Mouse (Mus musculus) forebrain, embryonic 16.5 days (tissue): Measurements from ENCODE around the gene Fstl4. TPM values are rescaled to one million over a fixed set of nuclear protein-coding genes. Genes with fewer than 3 reads are reported as not detected.

ENCODE experiments used
- ATAC-seq: fragments of 200-750 bp; cut with Nextera tagmentation; 2 replicates; pipeline ENCODE4 v1.8.0; 2017; ENCODE audit warnings: mild to moderate bottlenecking, moderate library complexity
- H3K27ac ChIP-seq: fragments of 300-500 bp; sonication (generic); 2 replicates; pipeline ENCODE4 v1.5.1; 2014; ENCODE audit warnings: low read length, control low read depth
- H3K27me3 ChIP-seq: fragments of 300-500 bp; sonication (generic); replicated peaks from 2 replicates; pipeline ENCODE4 v1.6.1; 2014; ENCODE audit warnings: low read length; ENCODE audit not compliant: control insufficient read depth, insufficient read depth
- H3K36me3 ChIP-seq: fragments of 300-500 bp; sonication (generic); 2 replicates; pipeline ENCODE4 v1.6.1; 2014; ENCODE audit not compliant: control insufficient read depth, insufficient read depth
- H3K4me1 ChIP-seq: fragments of 300-500 bp; sonication (generic); replicated peaks from 2 replicates; pipeline ENCODE4 v1.6.1; 2014; ENCODE audit warnings: low read length; ENCODE audit not compliant: control insufficient read depth, insufficient read depth
- H3K4me2 ChIP-seq: fragments of 300-500 bp; sonication (generic); 2 replicates; pipeline ENCODE4 v1.6.1; 2014; ENCODE audit warnings: mild to moderate bottlenecking, low read length, control low read depth
- H3K4me3 ChIP-seq: fragments of 300-500 bp; sonication (generic); replicated peaks from 2 replicates; pipeline ENCODE4 v1.5.1; 2014; ENCODE audit warnings: mild to moderate bottlenecking, low read length, control low read depth
- H3K9ac ChIP-seq: fragments of 300-500 bp; sonication (generic); replicated peaks from 2 replicates; pipeline ENCODE4 v1.6.1; 2014; ENCODE audit warnings: low read depth, low read length, control low read depth
- H3K9me3 ChIP-seq: fragments of 300-500 bp; sonication (generic); 2 replicates; pipeline ENCODE4 v1.6.1; 2016; ENCODE audit warnings: low read length; ENCODE audit not compliant: control insufficient read depth
- WGBS: fragments of 180-500 bp; shearing (Covaris S2); extraction: QIAGEN DNeasy Blood & Tissue Kit; methylation state at CpG from one replicate; pipeline ENCODE4 v1.1.7; 2014; 5-methylcytosine and 5-hydroxymethylcytosine counted together
- polyA plus RNA-seq: library from polyadenylated mRNA; unstranded; fragments of >200 nt; fragmentation: Nextera tagmentation; extraction: Ambion mirVana; gene quantifications from 2 replicates; pipeline ENCODE4 v1.2.1, GENCODE M21; 2015

Fstl4 gene
- polyA plus RNA-seq, 1 experiment from 2014 or later = 6.4 TPM

GRCm38 (mm10) chr11:53137381-53137780, 372.9 kb downstream of the Fstl4 start:
- ATAC-seq = peak; percentile 23; the same call in 1 of the 2 replicates
- no peaks in the 10 kb centered on the region for H3K9me3 ChIP-seq
- no peak overlapping the region for H3K27ac ChIP-seq
- no peak overlapping the region for H3K4me3 ChIP-seq
- WGBS = 56% methylated on average over 8 of the region's 8 CpGs
- H3K4me1 ChIP-seq = peaks cover 10% of the 10 kb centered on the region
- no peaks in the 10 kb centered on the region for H3K36me3 ChIP-seq
- no peak overlapping the region for H3K9ac ChIP-seq
- no peak overlapping the region for H3K4me2 ChIP-seq
- H3K27me3 ChIP-seq = no peaks in the 10 kb centered on the region

- Histone ChIP-seq H3K36me3 (no peaks in the 10 kb centered on the region), H3K9ac (no peak overlapping the region), H3K4me1 (peaks cover 3% of the 10 kb centered on the region), H3K27me3 (no peaks in the 10 kb centered on the region), H3K9me3 (no peaks in the 10 kb centered on the region), H3K4me2 (no peak overlapping the region), H3K27ac (no peak overlapping the region), H3K4me3 (no peak overlapping the region)
- 94% methylated on average over 6 of the region's 6 CpGs for WGBS
- no peak for ATAC-seq
These were observed 373.8 kb downstream of the Fstl4 start for GRCm38 (mm10) chr11:53138212-53138611.

GRCm38 (mm10) chr11:53139666-53140065, 375.2 kb downstream of the Fstl4 start:
- H3K27ac ChIP-seq = no peak overlapping the region
- no peak overlapping the region for H3K9ac ChIP-seq
- no peaks in the 10 kb centered on the region for H3K9me3 ChIP-seq
- peaks cover 3% of the 10 kb centered on the region for H3K4me1 ChIP-seq
- H3K4me2 ChIP-seq = no peak overlapping the region
- H3K4me3 ChIP-seq = no peak overlapping the region
- H3K36me3 ChIP-seq = no peaks in the 10 kb centered on the region
- WGBS = 78% methylated on average over 3 of the region's 3 CpGs
- ATAC-seq = no peak
- no peaks in the 10 kb centered on the region for H3K27me3 ChIP-seq

GRCm38 (mm10) chr11:53140196-53140595, 375.8 kb downstream of the Fstl4 start:
- Histone ChIP-seq H3K27ac (no peak overlapping the region), H3K4me3 (no peak overlapping the region), H3K9me3 (no peaks in the 10 kb centered on the region), H3K4me1 (peaks cover 3% of the 10 kb centered on the region), H3K36me3 (no peaks in the 10 kb centered on the region), H3K9ac (no peak overlapping the region), H3K4me2 (no peak overlapping the region), H3K27me3 (no peaks in the 10 kb centered on the region)
- no peak for ATAC-seq
- 53% methylated on average over 8 of the region's 8 CpGs for WGBS

GRCm38 (mm10) chr11:53140722-53141400, 376.4 kb downstream of the Fstl4 start:
- H3K9me3 ChIP-seq = no peaks in the 10 kb centered on the region
- 24% methylated on average over 10 of the region's 10 CpGs for WGBS
- H3K27ac ChIP-seq = no peak overlapping the region
- no peak overlapping the region for H3K9ac ChIP-seq
- no peak overlapping the region for H3K4me2 ChIP-seq
- no peaks in the 10 kb centered on the region for H3K27me3 ChIP-seq
- no peak overlapping the region for H3K4me3 ChIP-seq
- no peaks in the 10 kb centered on the region for H3K36me3 ChIP-seq
- peaks cover 3% of the 10 kb centered on the region for H3K4me1 ChIP-seq
- peak; percentile 45; the same call in 1 of the 2 replicates for ATAC-seq

- Histone ChIP-seq H3K9me3 (no peaks in the 10 kb centered on the region), H3K4me2 (no peak overlapping the region), H3K36me3 (no peaks in the 10 kb centered on the region), H3K9ac (no peak overlapping the region), H3K27me3 (no peaks in the 10 kb centered on the region), H3K4me1 (peaks cover 3% of the 10 kb centered on the region), H3K27ac (no peak overlapping the region), H3K4me3 (no peak overlapping the region)
- 88% methylated on average over 5 of the region's 5 CpGs for WGBS
- no peak for ATAC-seq
These were observed 379.1 kb downstream of the Fstl4 start for GRCm38 (mm10) chr11:53143522-53143921.

GRCm38 (mm10) chr11:53144506-53144905, 380.1 kb downstream of the Fstl4 start:
- Histone ChIP-seq H3K9ac (no peak overlapping the region), H3K27me3 (no peaks in the 10 kb centered on the region), H3K27ac (no peak overlapping the region), H3K36me3 (no peaks in the 10 kb centered on the region), H3K4me2 (no peak overlapping the region), H3K4me1 (peaks cover 3% of the 10 kb centered on the region), H3K4me3 (no peak overlapping the region), H3K9me3 (no peaks in the 10 kb centered on the region)
- 71% methylated on average over 5 of the region's 5 CpGs for WGBS
- ATAC-seq = no peak

- Histone ChIP-seq H3K4me3 (no peak overlapping the region), H3K36me3 (no peaks in the 10 kb centered on the region), H3K27ac (no peak overlapping the region), H3K9ac (no peak overlapping the region), H3K27me3 (no peaks in the 10 kb centered on the region), H3K9me3 (no peaks in the 10 kb centered on the region), H3K4me1 (no peaks in the 10 kb centered on the region; the same call in 1 of the 2 replicates), H3K4me2 (no peak overlapping the region)
- WGBS = 43% methylated on average over 4 of the region's 4 CpGs
- ATAC-seq = no peak
These were observed 381.9 kb downstream of the Fstl4 start for GRCm38 (mm10) chr11:53146290-53146689.

GRCm38 (mm10) chr11:53156463-53156862, 392.0 kb downstream of the Fstl4 start:
- Histone ChIP-seq H3K4me1 (no peaks in the 10 kb centered on the region), H3K27me3 (no peaks in the 10 kb centered on the region), H3K9ac (no peak overlapping the region), H3K4me2 (no peak overlapping the region), H3K36me3 (no peaks in the 10 kb centered on the region), H3K27ac (no peak overlapping the region), H3K9me3 (no peaks in the 10 kb centered on the region), H3K4me3 (no peak overlapping the region)
- no peak for ATAC-seq
- WGBS = 84% methylated on average over 7 of the region's 7 CpGs
